8 mouse cellular contexts compared by ENCODE assay signal in the genomic region with DNA sequence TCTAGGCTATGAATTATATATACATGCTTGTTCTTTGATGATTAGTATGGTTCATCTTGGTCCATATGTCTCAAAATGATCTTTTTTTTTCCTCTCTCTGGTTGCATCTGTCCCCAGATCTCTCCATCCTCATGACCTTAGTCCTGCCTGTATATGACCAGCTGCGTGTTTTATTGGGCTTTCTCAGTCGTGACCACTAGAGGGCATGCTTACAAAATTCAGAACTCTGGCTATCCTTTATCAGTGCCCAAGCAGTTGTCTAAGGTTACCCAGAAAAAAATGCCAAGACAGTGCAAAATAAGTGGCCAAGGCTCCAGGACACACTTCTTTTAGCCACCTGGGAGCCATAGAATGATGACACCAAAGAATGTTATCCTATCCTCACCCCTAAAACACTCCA. TPM values are rescaled to one million over a fixed set of nuclear protein-coding genes. Genes with fewer than 3 reads are reported as not detected.
DNase-seq lines count a peak whose midpoint lies in the region; ATAC-seq and TF ChIP-seq lines count a peak whose summit lies in the region.
"Had no signal": no experiment of that assay in that cellular context is flagged by ENCODE, and none has a peak within 500 bp of the region (broad histone marks: within the 10 kb centered on the region; RNA-seq: fewer than 3 reads in every experiment).

No protein-coding gene starts in this region.

- no peak for TF ChIP-seq EP300 in stomach, postnatal 0 days (optimal IDR thresholded peaks at IDR 0.05)

- TF ChIP-seq POLR2A in brain, embryonic 14.5 days (IDR thresholded peaks at IDR 0.05; ENCODE audit: borderline replicate concordance, extremely low read depth, insufficient read depth, insufficient read length, poor library complexity, severe bottlenecking) = no peak

- peak; percentile 74 for DNase-seq in 3T3-L1 (ENCODE audit: low read depth, low spot score)
- DNase-seq in 416B (ENCODE audit: low read depth) = peak; percentile 69
- peak; percentile 77 for DNase-seq in brain, embryonic 14.5 days (ENCODE audit: low read depth)
- peak; percentile 60 for DNase-seq in lung, postnatal 36 days
- DNase-seq in stomach, postnatal 0 days (ENCODE audit: low spot score) = peak; percentile 45

- no peaks in the 10 kb centered on the region for H3K9me3 ChIP-seq in kidney, embryonic 14.5 days (ENCODE audit: control insufficient read depth, low read length)
- H3K9me3 ChIP-seq in stomach, postnatal 0 days (ENCODE audit: control insufficient read depth, low read length) = no peaks in the 10 kb centered on the region
- H3K9me3 ChIP-seq: heart, embryonic 15.5 days had no signal

- H3K36me3 ChIP-seq in kidney, embryonic 14.5 days (ENCODE audit: control insufficient read depth, insufficient read depth, low read length) = peaks cover 60% of the 10 kb centered on the region
- H3K36me3 ChIP-seq in stomach, postnatal 0 days (ENCODE audit: control insufficient read depth, insufficient read depth, low read length) = peaks cover 17% of the 10 kb centered on the region

- WGBS in kidney, embryonic 14.5 days = 11% methylated on average over 2 of the region's 2 CpGs
- 7% methylated on average over 2 of the region's 2 CpGs for WGBS in stomach, postnatal 0 days

- no peak overlapping the region for H3K27ac ChIP-seq in kidney, embryonic 14.5 days (ENCODE audit: low read depth, low read length)
- no peak overlapping the region for H3K27ac ChIP-seq in stomach, postnatal 0 days (replicated peaks)
- H3K27ac ChIP-seq: heart, embryonic 15.5 days had no signal

- H3K4me2 ChIP-seq in kidney, embryonic 14.5 days (replicated peaks; ENCODE audit: low read depth, low read length) = no peak overlapping the region
- no peak overlapping the region for H3K4me2 ChIP-seq in stomach, postnatal 0 days (replicated peaks; ENCODE audit: low read depth)
- H3K4me2 ChIP-seq: heart, embryonic 15.5 days had no signal

- H3K4me1 ChIP-seq in kidney, embryonic 14.5 days (ENCODE audit: control insufficient read depth, insufficient read depth, low read length) = no peaks in the 10 kb centered on the region
- no peaks in the 10 kb centered on the region for H3K4me1 ChIP-seq in stomach, postnatal 0 days (replicated peaks; ENCODE audit: control insufficient read depth, insufficient read depth)
- H3K4me1 ChIP-seq: heart, embryonic 15.5 days had no signal

- peak; percentile 59; the same call in 1 of the 2 replicates for ATAC-seq in erythroid progenitor cell, adult 5-6 weeks (replicated peaks; ENCODE audit: low FRiP score, poor library complexity, severe bottlenecking)
- peak; percentile 66 for ATAC-seq in kidney, embryonic 14.5 days (ENCODE audit: low FRiP score, low TSS enrichment)
- 0 out of 2 replicates have a peak, but pooled peaks have one; percentile 35 for ATAC-seq in stomach, postnatal 0 days (ENCODE audit: low FRiP score, low TSS enrichment)

- no peaks in the 10 kb centered on the region for H3K27me3 ChIP-seq in kidney, embryonic 14.5 days (ENCODE audit: control insufficient read depth, insufficient read depth, low read length)
- H3K27me3 ChIP-seq in stomach, postnatal 0 days (ENCODE audit: control insufficient read depth, insufficient read depth, low read length) = no peaks in the 10 kb centered on the region

- TF ChIP-seq CTCF in brain, embryonic 14.5 days (IDR thresholded peaks at IDR 0.05; ENCODE audit: borderline replicate concordance, extremely low read depth, insufficient read depth, insufficient read length) = peak; percentile 76
- peak; percentile 81 for TF ChIP-seq CTCF in stomach, postnatal 0 days (IDR thresholded peaks at IDR 0.05; ENCODE audit: low read depth)

- H3K4me3 ChIP-seq in kidney, embryonic 14.5 days (ENCODE audit: low read length) = no peak overlapping the region
- no peak overlapping the region for H3K4me3 ChIP-seq in stomach, postnatal 0 days (ENCODE audit: low read depth, low read length)
- H3K4me3 ChIP-seq: heart, embryonic 15.5 days had no signal

- H3K9ac ChIP-seq in kidney, embryonic 14.5 days (ENCODE audit: low read depth, low read length) = no peak overlapping the region
- H3K9ac ChIP-seq in stomach, postnatal 0 days (ENCODE audit: low read length) = no peak overlapping the region
- H3K9ac ChIP-seq: heart, embryonic 15.5 days had no signal

RNA-seq across cellular contexts. Expression of a gene that starts 6.1 kb away (rescaled TPM):
- polyA plus RNA-seq in brain, embryonic 14.5 days (2012; rRNA removed) = 109 and 143 TPM in 2 replicates
- total RNA-seq in erythroid progenitor cell, adult 5-6 weeks (2015; ENCODE audit: low replicate concordance) = not detected in 2 replicates
- 0.64 TPM in 1 of 2 replicates, not detected in the other for total RNA-seq in erythroid progenitor cell, adult 5-6 weeks (2017; ENCODE audit: low replicate concordance)
- polyA plus RNA-seq in kidney, embryonic 14.5 days (2014; fragmentation: Nextera tagmentation; extraction: Ambion mirVana) = 0.49 and 0.81 TPM in 2 replicates
- 0.75 and 0.90 TPM in 2 replicates for polyA plus RNA-seq in stomach, postnatal 0 days (2015; fragmentation: Nextera tagmentation; extraction: Ambion mirVana)

RNA-seq across cellular contexts. Expression of a gene that starts 9.8 kb away (rescaled TPM):
- 91.2 and 150 TPM in 2 replicates for polyA plus RNA-seq in brain, embryonic 14.5 days (2012; rRNA removed)
- total RNA-seq in erythroid progenitor cell, adult 5-6 weeks (2015; ENCODE audit: low replicate concordance) = 51.1 and 68.1 TPM in 2 replicates
- total RNA-seq in erythroid progenitor cell, adult 5-6 weeks (2017; ENCODE audit: low replicate concordance) = 25.4 and 26.3 TPM in 2 replicates
- polyA plus RNA-seq in kidney, embryonic 14.5 days (2014; fragmentation: Nextera tagmentation; extraction: Ambion mirVana) = 91.7 and 109 TPM in 2 replicates
- 70.1 and 75.8 TPM in 2 replicates for polyA plus RNA-seq in stomach, postnatal 0 days (2015; fragmentation: Nextera tagmentation; extraction: Ambion mirVana)

RNA-seq across cellular contexts. Expression of a gene that starts 14.0 kb away (rescaled TPM):
- not detected in 2 replicates for polyA plus RNA-seq in brain, embryonic 14.5 days (2012; rRNA removed)
- 0.36 TPM in 1 of 2 replicates, not detected in the other for total RNA-seq in erythroid progenitor cell, adult 5-6 weeks (2015; ENCODE audit: low replicate concordance)
- not detected in 2 replicates for total RNA-seq in erythroid progenitor cell, adult 5-6 weeks (2017; ENCODE audit: low replicate concordance)
- not detected in 2 replicates for polyA plus RNA-seq in kidney, embryonic 14.5 days (2014; fragmentation: Nextera tagmentation; extraction: Ambion mirVana)
- polyA plus RNA-seq in stomach, postnatal 0 days (2015; fragmentation: Nextera tagmentation; extraction: Ambion mirVana) = 12.2 and 12.6 TPM in 2 replicates

RNA-seq across cellular contexts. Expression of a gene that starts 49.8 kb away (rescaled TPM):
- not detected in 2 replicates for polyA plus RNA-seq in brain, embryonic 14.5 days (2012; rRNA removed)
- not detected in 2 replicates for total RNA-seq in erythroid progenitor cell, adult 5-6 weeks (2015; ENCODE audit: low replicate concordance)
- not detected in 2 replicates for total RNA-seq in erythroid progenitor cell, adult 5-6 weeks (2017; ENCODE audit: low replicate concordance)
- not detected in 2 replicates for polyA plus RNA-seq in kidney, embryonic 14.5 days (2014; fragmentation: Nextera tagmentation; extraction: Ambion mirVana)
- polyA plus RNA-seq in stomach, postnatal 0 days (2015; fragmentation: Nextera tagmentation; extraction: Ambion mirVana) = not detected in 2 replicates
- polyA plus RNA-seq: heart, embryonic 15.5 days had no signal

RNA-seq across cellular contexts. Expression of a gene that starts 59.2 kb away (rescaled TPM):
- polyA plus RNA-seq in brain, embryonic 14.5 days (2012; rRNA removed) = not detected in 2 replicates
- total RNA-seq in erythroid progenitor cell, adult 5-6 weeks (2015; ENCODE audit: low replicate concordance) = not detected in 2 replicates
- total RNA-seq in erythroid progenitor cell, adult 5-6 weeks (2017; ENCODE audit: low replicate concordance) = not detected in 2 replicates
- not detected in 2 replicates for polyA plus RNA-seq in kidney, embryonic 14.5 days (2014; fragmentation: Nextera tagmentation; extraction: Ambion mirVana)
- not detected in 2 replicates for polyA plus RNA-seq in stomach, postnatal 0 days (2015; fragmentation: Nextera tagmentation; extraction: Ambion mirVana)
- polyA plus RNA-seq: heart, embryonic 15.5 days had no signal

Comparison
In these comparisons a context has a peak if more than half of its experiments do, and no peak if none do; other contexts are left out.
1. RNA of a gene that starts 6.1 kb away (polyA plus RNA-seq): 109 to 143 TPM in brain, embryonic 14.5 days; 0.75 to 0.90 TPM in stomach, postnatal 0 days and 0.49 to 0.81 TPM in kidney, embryonic 14.5 days; every median in the first group is over 10 times any median in the second.
2. RNA of a gene that starts 14.0 kb away (polyA plus RNA-seq): 12.2 to 12.6 TPM in stomach, postnatal 0 days; not detected in brain, embryonic 14.5 days and not detected in kidney, embryonic 14.5 days; every median in the first group is over 10 times any median in the second.
3. Peak in every context shown above with its lines, with median percentiles within 50 percentile points of each other: DNase-seq and ATAC-seq.